Mouse (Mus musculus) CD4-positive, CD25-positive, alpha-beta regulatory T cell, adult 2 months (primary cell): ENCODE results near the gene Cux1.
"Not testable (repeated sequence)": the region's sequence is repeated elsewhere in the genome, so short reads cannot be mapped to it uniquely, and the experiment has no call there.

Source experiments
- DNase-seq: peaks from one replicate; pipeline ENCODE4 v3.0.0-alpha.2; 2012; ENCODE audit warnings: low read depth, low spot score

Cux1 gene

GRCm38 (mm10) chr5:136246452-136246838 is 320.8 kb downstream of the Cux1 start, which contains the start of gene Sh2b2:
Gene Sh2b2, minus strand, starts transcription at chr5:136246556.
- no peak for DNase-seq

GRCm38 (mm10) chr5:136245541-136246451 is 321.5 kb downstream of the Cux1 start:
- DNase-seq = no peak

- peak; percentile 74 for DNase-seq
Measured at GRCm38 (mm10) chr5:136244762-136245540, 322.3 kb downstream of the Cux1 start.

GRCm38 (mm10) chr5:136243851-136244761 is 323.2 kb downstream of the Cux1 start:
- DNase-seq = peak; percentile 11

- DNase-seq = no peak
Measured at GRCm38 (mm10) chr5:136241161-136241560, 326.1 kb downstream of the Cux1 start.

GRCm38 (mm10) chr5:136240381-136240780 is 326.9 kb downstream of the Cux1 start:
- DNase-seq = no peak

GRCm38 (mm10) chr5:136237607-136238006 is 329.7 kb downstream of the Cux1 start:
- no peak for DNase-seq

- no peak for DNase-seq
Measured at GRCm38 (mm10) chr5:136236611-136237010, 330.7 kb downstream of the Cux1 start.

GRCm38 (mm10) chr5:136230348-136231035 is 336.8 kb downstream of the Cux1 start:
- DNase-seq = no peak

GRCm38 (mm10) chr5:136226246-136226876 is 340.9 kb downstream of the Cux1 start:
- DNase-seq = no peak

- DNase-seq = no peak
Measured at GRCm38 (mm10) chr5:136218585-136218984, 348.7 kb downstream of the Cux1 start.

GRCm38 (mm10) chr5:136217932-136218381 is 349.3 kb downstream of the Cux1 start:
- no peak for DNase-seq

- no peak for DNase-seq
Measured at GRCm38 (mm10) chr5:136217004-136217665, 350.2 kb downstream of the Cux1 start.

GRCm38 (mm10) chr5:136215958-136216357 is 351.3 kb downstream of the Cux1 start:
- no peak for DNase-seq

- DNase-seq = peak; percentile 32
Measured at GRCm38 (mm10) chr5:136215211-136215610, 352.1 kb downstream of the Cux1 start.

- no peak for DNase-seq
Measured at GRCm38 (mm10) chr5:136213716-136214115, 353.6 kb downstream of the Cux1 start.

GRCm38 (mm10) chr5:136212716-136213115 is 354.6 kb downstream of the Cux1 start:
- DNase-seq = no peak

GRCm38 (mm10) chr5:136211341-136212102 is 355.8 kb downstream of the Cux1 start:
- not testable (repeated sequence) for DNase-seq

GRCm38 (mm10) chr5:136210549-136210948 is 356.7 kb downstream of the Cux1 start:
- no peak for DNase-seq
